Mouse (Mus musculus) kidney, adult 18-20 months (tissue): ENCODE measurements at regions not wholly inside any gene's neighbourhood (a gene's known extent, or its start where the extent isn't known, plus 50 kb on each side); places are given as distances from the start of the nearest gene placed in this dataset.

Experiments
- DNase-seq: peaks from one replicate; pipeline ENCODE4 v3.0.0; 2021

DNA sequence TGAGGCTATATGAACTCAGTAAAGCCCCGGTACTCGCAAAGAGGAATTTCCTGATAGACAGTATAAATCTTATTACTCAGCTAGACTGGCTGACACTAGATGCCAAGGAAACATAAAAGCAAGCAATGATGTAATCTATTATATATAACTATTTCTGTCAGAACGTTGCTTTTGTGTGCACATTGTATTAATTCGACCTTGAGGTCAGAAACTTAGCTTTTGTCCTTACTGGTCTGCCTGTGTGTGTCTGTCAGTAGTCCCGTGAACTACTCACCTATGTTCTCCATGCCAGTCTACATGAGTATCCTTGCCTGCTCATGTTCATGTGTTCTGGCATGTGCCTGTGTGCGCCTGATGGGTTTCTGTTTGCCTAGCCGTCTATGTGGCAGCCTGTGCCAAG lies 70.5 kb downstream of the Tmx1 start:
- no peak for DNase-seq

DNA sequence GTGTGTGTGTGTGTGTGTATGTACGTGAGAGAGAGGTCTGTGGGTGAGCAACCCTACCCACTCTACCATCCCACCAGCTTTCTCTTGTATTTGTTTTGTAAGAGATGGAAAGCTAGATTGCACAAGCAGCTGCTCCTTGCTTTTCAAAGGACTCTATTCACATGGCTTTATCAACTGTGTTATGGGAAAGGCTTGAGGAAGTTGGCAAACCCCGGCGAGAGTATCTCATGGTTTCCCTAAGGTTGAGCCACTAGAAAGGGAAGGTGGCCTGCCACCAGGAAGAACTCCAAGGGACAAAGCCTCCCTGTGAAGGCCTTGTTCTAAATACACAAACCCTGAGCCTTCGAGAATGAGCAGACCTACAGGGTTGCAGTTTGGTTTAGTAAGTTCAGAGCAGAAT lies 71.8 kb downstream of the Tmx1 start:
- no peak for DNase-seq

DNA sequence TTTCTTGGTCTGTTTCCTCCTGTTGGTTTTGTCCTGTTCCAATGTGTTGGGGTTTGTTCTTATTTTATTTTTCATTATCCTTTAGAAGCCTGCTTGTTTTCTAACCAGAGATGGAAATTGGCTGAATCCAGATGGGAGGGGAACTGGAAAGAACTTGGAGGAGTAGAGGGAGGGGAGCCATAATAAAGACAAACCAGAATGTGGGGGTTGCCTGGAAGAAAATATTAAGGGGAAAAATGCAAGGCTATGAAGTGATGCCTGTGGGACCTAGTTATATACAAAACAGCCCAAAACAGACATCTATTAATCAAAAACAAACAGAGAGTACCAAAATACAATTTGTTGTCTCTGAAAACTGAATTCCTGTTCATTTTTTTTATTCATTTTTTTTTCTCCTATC lies 78.8 kb downstream of the Tmx1 start:
- DNase-seq = no peak

DNA sequence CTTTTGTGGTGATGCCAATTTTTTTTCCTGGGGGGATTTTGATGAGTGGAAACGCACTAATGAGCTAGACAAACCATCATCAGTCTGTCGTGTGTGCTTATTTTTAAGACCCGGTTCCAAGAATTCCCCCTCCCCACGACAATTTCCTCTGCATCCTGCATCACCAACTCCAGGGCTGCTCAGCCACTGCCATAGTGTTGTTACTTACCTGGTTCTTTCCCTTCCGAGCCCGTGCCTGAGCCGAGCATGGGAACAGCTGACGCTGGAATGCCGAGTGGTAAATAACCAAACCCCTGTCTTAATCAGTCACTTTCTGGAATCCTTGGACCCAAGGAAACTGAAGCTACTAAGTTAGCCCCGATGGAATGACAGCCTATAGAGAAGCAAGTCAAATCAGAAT lies 79.3 kb downstream of the Tmx1 start:
- no peak for DNase-seq

DNA sequence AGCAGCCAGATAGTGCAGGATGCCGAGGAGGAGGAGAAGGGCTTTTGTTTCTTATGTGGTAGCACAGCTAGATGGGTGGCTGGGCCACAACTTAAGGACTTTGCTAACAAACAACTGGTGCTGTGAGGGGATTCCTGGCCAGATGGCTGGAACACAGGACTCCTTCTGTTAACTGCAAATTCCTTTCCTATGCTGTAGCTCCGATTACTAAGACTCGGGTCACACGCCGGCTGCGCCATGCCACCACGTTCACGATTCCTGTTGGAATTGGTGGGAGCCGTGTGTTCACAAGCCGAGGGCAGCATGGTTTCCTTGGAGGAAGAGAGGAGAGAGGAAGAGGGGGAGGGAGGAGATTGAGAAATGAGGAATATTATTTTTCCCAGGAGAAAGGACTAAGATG lies 79.9 kb downstream of the Tmx1 start:
- no peak for DNase-seq

DNA sequence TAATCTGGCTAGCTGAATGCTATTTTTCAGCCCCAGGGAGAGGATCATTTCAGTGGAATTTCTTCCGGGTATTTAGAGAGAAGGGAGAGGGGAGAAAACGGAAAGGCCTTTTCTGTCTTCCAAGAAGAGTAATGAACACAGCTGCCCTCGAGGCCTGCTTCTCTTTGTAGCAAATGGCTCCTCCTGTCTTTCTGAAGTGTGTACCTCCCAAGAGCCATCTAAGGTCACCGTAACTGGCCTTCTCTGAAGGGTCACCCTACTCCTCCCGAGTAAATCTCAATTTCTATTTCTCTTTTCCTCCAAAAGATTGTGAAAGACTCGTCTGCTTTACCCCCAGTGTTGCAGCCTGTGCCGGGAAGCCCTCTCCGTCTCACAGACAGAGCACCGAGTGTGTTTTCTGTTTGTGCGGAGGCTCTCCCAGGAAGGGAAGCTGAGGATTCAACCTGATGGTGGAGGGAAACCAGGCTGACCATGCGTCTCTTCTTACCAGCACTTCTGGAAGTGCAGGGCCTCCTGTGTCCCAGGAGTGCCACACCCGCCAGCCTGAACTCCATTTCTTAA lies 80.6 kb downstream of the Tmx1 start:
- no peak for DNase-seq

GRCm38 (mm10) chr12:70539124-70539523 lies 86.2 kb downstream of the Tmx1 start:
- no peak for DNase-seq

- no peak for DNase-seq
These were observed 87.0 kb downstream of the Tmx1 start for GRCm38 (mm10) chr12:70539856-70540255.

DNA sequence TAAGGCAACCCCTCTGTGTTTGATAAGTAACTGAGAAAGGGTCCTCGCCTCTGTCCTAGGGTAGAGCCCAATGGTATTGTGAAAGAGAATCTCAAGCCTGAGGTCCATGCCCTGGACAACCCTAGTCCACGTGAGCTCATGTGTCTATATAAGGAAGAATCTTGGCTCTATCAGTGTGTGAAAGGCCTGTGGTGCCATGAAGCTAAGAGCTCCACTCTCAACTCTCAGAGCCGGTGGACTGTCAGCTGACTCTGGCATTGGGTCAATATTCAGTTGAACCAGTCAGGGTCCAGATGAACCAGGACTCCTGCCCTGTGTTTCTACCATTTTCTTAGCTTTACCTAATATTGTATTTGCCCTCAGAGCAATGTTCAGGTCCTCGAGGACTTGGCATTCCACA lies 88.5 kb downstream of the Tmx1 start:
- no peak for DNase-seq

GRCm38 (mm10) chr12:70543299-70543698 lies 90.4 kb downstream of the Tmx1 start:
- DNase-seq = no peak

DNA sequence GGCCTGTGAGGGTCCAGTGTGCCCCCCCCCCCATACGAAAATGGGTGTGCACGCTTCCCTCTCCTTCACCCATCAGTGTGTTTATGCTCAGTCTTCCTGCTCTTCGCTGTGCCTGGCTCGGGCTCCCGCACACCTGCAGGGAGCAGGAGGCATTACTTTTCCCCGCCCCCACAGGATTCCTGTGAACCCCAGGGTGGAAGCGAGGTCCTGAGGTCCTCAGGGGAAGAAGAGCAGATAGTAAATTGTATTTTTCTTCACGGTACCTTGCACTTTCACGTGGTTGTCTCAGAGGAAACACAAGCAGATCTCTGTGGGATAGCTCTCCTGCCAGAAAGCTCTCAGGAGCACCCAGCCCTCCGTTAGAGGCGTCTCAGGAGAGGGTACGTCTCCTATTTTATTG lies 91.4 kb downstream of the Tmx1 start:
- no peak for DNase-seq

- DNase-seq = no peak
These were observed 92.1 kb downstream of the Tmx1 start for GRCm38 (mm10) chr12:70544850-70545510.

GRCm38 (mm10) chr12:70547199-70547598 lies 94.3 kb downstream of the Tmx1 start:
- no peak for DNase-seq

DNA sequence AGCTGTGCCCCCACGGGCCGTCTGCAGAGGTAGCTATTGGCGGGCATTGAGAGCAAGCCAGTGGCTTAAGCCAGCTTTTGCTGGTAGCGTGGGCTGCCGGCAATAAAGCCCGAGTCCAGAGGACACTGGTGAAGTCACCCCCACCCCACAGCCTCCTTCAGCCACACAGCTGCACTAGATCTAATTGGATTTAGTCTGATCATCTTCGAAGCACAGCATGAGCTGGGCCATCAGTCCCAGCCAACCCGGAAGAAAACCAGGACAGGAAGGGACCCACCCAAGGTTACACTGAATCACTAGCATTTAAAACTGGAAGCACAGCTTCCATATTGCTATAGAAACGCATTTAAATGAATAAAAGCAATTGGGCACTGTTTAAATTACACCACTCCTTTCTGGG lies 96.4 kb downstream of the Tmx1 start:
- no peak for DNase-seq

DNA sequence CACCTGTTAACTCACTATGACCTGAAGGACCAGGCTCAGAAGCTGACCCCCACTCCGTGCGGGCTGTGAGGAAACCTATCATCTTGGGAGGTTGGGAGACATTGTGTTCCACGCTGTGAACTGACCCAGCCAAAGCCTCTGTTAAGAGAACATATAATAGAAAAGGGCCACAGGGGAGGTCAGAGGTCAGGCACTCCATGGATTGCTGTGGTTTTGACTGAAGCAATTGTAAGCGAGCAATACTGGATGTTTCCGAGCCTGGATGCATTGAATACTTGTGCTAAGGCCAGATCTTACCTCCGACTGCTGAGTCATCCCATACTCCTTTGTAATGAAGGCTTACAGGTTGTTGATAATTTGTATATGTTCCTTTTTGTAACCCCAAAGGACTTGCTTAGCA lies 101.0 kb downstream of the Tmx1 start:
- DNase-seq = no peak

DNA sequence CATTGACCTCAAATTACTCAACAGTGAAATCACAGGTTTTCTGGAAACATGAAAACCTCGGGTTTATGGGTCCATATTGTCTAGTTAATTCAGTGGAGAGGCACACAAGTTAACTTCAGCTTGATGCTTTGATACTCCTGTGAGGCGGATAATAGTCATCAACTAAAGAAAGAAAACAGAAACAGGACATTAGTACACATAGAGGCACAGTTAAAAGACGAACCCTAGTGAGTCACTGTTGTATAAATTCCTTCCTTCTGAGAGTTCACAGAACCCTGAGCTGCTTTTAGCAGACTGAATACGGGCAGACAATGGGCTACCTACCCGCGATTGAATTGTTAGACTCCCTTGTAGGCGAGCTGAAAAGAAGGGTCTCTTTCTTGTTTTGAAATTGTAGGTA lies 101.7 kb downstream of the Tmx1 start:
- DNase-seq = no peak

- no peak for DNase-seq
These were observed 102.8 kb downstream of the Tmx1 start for GRCm38 (mm10) chr12:70555723-70556122.

DNA sequence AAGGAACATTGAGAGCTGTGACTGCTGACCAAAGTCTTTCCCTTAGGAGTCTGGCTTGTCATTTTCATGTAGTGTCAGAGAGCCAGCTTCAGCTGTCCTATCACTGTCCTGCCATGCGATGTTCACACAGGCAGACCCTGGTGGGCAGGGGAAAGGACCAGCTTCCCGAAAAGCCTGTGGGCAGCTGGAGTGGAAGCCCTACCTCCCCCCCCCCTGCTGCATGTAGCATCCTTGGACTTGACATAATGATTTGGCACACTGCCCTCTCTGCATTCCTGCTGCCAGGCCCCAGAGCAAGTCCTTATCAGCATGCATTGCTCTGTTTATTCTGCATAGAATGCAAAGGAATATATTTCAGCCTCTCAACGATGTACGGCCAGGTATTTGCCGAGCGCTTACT lies 103.9 kb downstream of the Tmx1 start:
- DNase-seq = no peak

GRCm38 (mm10) chr12:70563446-70563845 lies 110.6 kb downstream of the Tmx1 start:
- DNase-seq = no peak

DNA sequence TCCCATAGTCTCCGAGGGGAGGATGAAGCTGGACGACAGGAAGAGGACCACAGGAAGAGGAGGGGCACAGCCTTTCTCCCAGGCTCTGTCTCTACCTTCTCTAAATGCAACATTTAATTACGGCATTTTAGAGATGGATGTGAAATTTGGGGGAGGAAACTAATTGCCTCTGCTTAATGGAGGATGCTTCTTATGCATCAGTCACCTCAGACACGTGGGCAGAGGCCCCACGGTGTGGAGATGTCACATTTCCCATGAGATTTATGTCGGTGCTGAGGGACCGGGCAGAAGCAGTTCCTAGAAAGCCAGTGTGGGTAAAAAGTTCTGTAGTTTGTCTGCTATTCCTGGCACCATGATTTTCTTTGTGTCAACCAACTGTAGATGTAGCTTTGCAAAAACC lies 122.8 kb downstream of the Tmx1 start:
- DNase-seq = no peak

- DNase-seq = no peak
These were observed 124.9 kb downstream of the Tmx1 start for GRCm38 (mm10) chr12:70577769-70578168.

DNA sequence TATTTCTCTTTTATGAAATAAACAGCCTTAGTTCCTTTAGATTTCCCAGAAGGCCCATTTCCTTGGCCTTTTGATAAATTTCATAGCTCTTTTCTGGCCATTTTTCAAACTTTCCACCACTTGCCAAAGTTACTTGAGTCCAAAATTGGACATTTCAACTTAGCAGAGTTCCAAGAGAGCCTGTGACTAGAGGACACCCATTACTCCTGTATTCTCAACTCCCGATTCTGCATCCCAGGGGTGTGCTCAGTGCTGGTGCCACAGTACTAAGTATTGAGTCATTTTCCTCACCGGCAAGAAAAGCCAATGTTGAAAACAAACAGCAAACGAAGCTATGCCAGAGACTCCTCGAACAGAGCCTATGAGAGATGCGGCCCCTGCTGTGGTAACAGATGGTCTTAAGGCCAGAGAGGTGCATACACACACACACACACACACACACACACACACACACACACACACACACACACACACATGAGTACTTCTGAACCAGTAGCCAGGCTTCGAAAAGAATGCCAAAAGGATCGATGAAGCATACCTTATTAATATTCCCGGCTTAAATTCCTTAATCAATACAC lies 126.5 kb downstream of the Tmx1 start:
- no peak for DNase-seq

- no peak for DNase-seq
These were observed 133.3 kb downstream of the Tmx1 start for GRCm38 (mm10) chr12:70586181-70586580.

DNA sequence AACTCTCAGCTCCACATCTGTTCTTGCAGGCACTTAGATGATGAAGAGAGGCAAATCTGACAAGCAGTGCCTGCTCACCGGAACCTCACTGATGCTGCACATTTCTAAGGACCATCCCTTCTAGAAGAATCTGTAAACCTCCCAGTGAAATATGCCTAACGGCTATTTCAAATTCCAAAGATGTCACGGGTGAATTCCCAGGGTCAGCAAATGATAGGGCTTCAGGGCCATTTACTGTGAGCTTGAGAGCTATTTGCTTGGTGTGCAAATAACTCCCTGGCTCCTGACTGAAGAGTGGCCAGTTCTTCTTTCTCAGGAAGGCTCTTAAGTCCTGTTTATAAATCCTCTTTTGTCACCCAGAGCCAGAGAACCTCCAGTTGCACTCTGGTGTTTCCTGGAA lies 135.3 kb downstream of the Tmx1 start:
- DNase-seq = peak; percentile 12

DNA sequence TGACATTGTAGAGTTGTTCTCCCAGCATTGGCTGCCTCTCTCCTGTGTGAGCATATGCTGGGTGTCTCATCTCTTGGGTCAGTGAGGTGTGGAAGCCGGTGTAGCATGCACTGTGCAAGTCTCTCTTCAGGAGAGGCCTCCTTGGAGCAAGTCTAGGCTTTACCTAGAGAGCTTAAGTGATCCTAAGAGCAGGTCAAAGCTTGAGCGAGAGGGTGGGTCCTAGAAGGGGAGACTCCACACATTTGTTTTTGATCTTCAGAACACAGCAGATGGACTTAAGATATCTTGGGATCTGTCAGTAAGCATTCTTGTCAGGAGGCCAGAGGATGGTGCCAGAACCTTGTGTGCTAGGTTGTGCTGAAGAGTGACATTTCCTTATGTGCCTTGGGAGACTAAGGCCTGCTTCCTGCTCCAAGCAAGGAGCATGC lies 136.4 kb downstream of the Tmx1 start:
- peak; percentile 42 for DNase-seq
